Mouse (Mus musculus): Measurements from ENCODE around the gene Anks3. TPM values are rescaled to one million over a fixed set of nuclear protein-coding genes. Genes with fewer than 3 reads are reported as not detected.
A peak's percentile ranks its signal among the peaks of the same experiment; 100 is the strongest.

Anks3 gene
- polyA plus RNA-seq, 1 experiment: 12.0 TPM

GRCm38 (mm10) chr16:4979755-4980380, 15.9 kb upstream of the Anks3 start:
- no peaks in the 10 kb centered on the region for H3K4me1 ChIP-seq (ENCODE audit: control insufficient read depth, insufficient read depth, insufficient read length, low read length)
- H3K27ac ChIP-seq (replicated peaks; ENCODE audit: low read depth, low read length): no peak overlapping the region
- no peak overlapping the region for H3K4me3 ChIP-seq (ENCODE audit: insufficient read depth, low read depth, low read length)

- Histone ChIP-seq H3K4me1 (ENCODE audit: control insufficient read depth, insufficient read depth, insufficient read length, low read length) (no peaks in the 10 kb centered on the region), H3K27ac (replicated peaks; ENCODE audit: low read depth, low read length) (no peak overlapping the region), H3K4me3 (ENCODE audit: insufficient read depth, low read depth, low read length) (no peak overlapping the region)
Measured at GRCm38 (mm10) chr16:4978275-4979051, 14.5 kb upstream of the Anks3 start.

- no peak overlapping the region for H3K4me3 ChIP-seq (ENCODE audit: insufficient read depth, low read depth, low read length)
- 0 out of 2 replicates have a peak, but pooled peaks cover 3% of the 10 kb centered on the region for H3K4me1 ChIP-seq (ENCODE audit: control insufficient read depth, insufficient read depth, insufficient read length, low read length)
- H3K27ac ChIP-seq (replicated peaks; ENCODE audit: low read depth, low read length): no peak overlapping the region
Measured at GRCm38 (mm10) chr16:4976180-4976579, 12.2 kb upstream of the Anks3 start.

- Histone ChIP-seq H3K4me3 (ENCODE audit: insufficient read depth, low read depth, low read length) (no peak overlapping the region), H3K27ac (replicated peaks; ENCODE audit: low read depth, low read length) (no peak overlapping the region), H3K4me1 (ENCODE audit: control insufficient read depth, insufficient read depth, insufficient read length, low read length) (0 out of 2 replicates have a peak, but pooled peaks cover 3% of the 10 kb centered on the region)
Measured at GRCm38 (mm10) chr16:4974521-4974920, 10.5 kb upstream of the Anks3 start.

GRCm38 (mm10) chr16:4971626-4972025, 7.6 kb upstream of the Anks3 start:
- no peak overlapping the region for H3K4me3 ChIP-seq (ENCODE audit: insufficient read depth, low read depth, low read length)
- H3K4me1 ChIP-seq (ENCODE audit: control insufficient read depth, insufficient read depth, insufficient read length, low read length): 0 out of 2 replicates have a peak, but pooled peaks cover 3% of the 10 kb centered on the region
- H3K27ac ChIP-seq (replicated peaks; ENCODE audit: low read depth, low read length): no peak overlapping the region

GRCm38 (mm10) chr16:4969055-4969843, 5.2 kb upstream of the Anks3 start:
- no peak overlapping the region for H3K4me3 ChIP-seq (ENCODE audit: insufficient read depth, low read depth, low read length)

GRCm38 (mm10) chr16:4968426-4968825, 4.4 kb upstream of the Anks3 start:
- Histone ChIP-seq H3K4me3 (ENCODE audit: insufficient read depth, low read depth, low read length) (no peak overlapping the region), H3K27ac (replicated peaks; ENCODE audit: low read depth, low read length) (no peak overlapping the region), H3K4me1 (ENCODE audit: control insufficient read depth, insufficient read depth, insufficient read length, low read length) (peaks cover 4% of the 10 kb centered on the region)

More at GRCm38 (mm10) chr16:4969055-4969843, 5.2 kb upstream of the Anks3 start:
- H3K27ac ChIP-seq (replicated peaks; ENCODE audit: low read depth, low read length): no peak overlapping the region
- H3K4me1 ChIP-seq (ENCODE audit: control insufficient read depth, insufficient read depth, insufficient read length, low read length): 0 out of 2 replicates have a peak, but pooled peaks cover 3% of the 10 kb centered on the region

GRCm38 (mm10) chr16:4965392-4966129, 1.6 kb upstream of the Anks3 start:
- Histone ChIP-seq H3K4me1 (ENCODE audit: control insufficient read depth, insufficient read depth, insufficient read length, low read length) (peaks cover 4% of the 10 kb centered on the region), H3K4me3 (ENCODE audit: insufficient read depth, low read depth, low read length) (no peak overlapping the region), H3K27ac (replicated peaks; ENCODE audit: low read depth, low read length) (no peak overlapping the region)

- Histone ChIP-seq H3K4me1 (ENCODE audit: control insufficient read depth, insufficient read depth, insufficient read length, low read length) (peaks cover 4% of the 10 kb centered on the region), H3K4me3 (ENCODE audit: insufficient read depth, low read depth, low read length) (peak overlapping the region; percentile 69), H3K27ac (replicated peaks; ENCODE audit: low read depth, low read length) (peak overlapping the region; percentile 46)
Measured at GRCm38 (mm10) chr16:4964731-4965391, 856 bp upstream of the Anks3 start.

- Histone ChIP-seq H3K4me1 (ENCODE audit: control insufficient read depth, insufficient read depth, insufficient read length, low read length) (peaks cover 4% of the 10 kb centered on the region), H3K27ac (replicated peaks; ENCODE audit: low read depth, low read length) (no peak overlapping the region), H3K4me3 (ENCODE audit: insufficient read depth, low read depth, low read length) (peak overlapping the region; percentile 69)
Measured at GRCm38 (mm10) chr16:4963346-4963745, 659 bp downstream of the Anks3 start.

GRCm38 (mm10) chr16:4960260-4960659, 3.7 kb downstream of the Anks3 start:
- Histone ChIP-seq H3K4me3 (ENCODE audit: insufficient read depth, low read depth, low read length) (no peak overlapping the region), H3K27ac (replicated peaks; ENCODE audit: low read depth, low read length) (no peak overlapping the region), H3K4me1 (ENCODE audit: control insufficient read depth, insufficient read depth, insufficient read length, low read length) (peaks cover 4% of the 10 kb centered on the region)

- no peaks in the 10 kb centered on the region; the same call in 1 of the 2 replicates for H3K4me1 ChIP-seq (ENCODE audit: control insufficient read depth, insufficient read depth, insufficient read length, low read length)
- no peak overlapping the region for H3K27ac ChIP-seq (replicated peaks; ENCODE audit: low read depth, low read length)
- no peak overlapping the region for H3K4me3 ChIP-seq (ENCODE audit: insufficient read depth, low read depth, low read length)
Measured at GRCm38 (mm10) chr16:4957446-4957845, 6.6 kb downstream of the Anks3 start.

GRCm38 (mm10) chr16:4956609-4957008, 7.4 kb downstream of the Anks3 start:
- Histone ChIP-seq H3K4me3 (ENCODE audit: insufficient read depth, low read depth, low read length) (no peak overlapping the region), H3K27ac (replicated peaks; ENCODE audit: low read depth, low read length) (no peak overlapping the region), H3K4me1 (ENCODE audit: control insufficient read depth, insufficient read depth, insufficient read length, low read length) (no peaks in the 10 kb centered on the region)

- H3K27ac ChIP-seq (replicated peaks; ENCODE audit: low read depth, low read length): no peak overlapping the region
- H3K4me1 ChIP-seq (ENCODE audit: control insufficient read depth, insufficient read depth, insufficient read length, low read length): no peaks in the 10 kb centered on the region
- no peak overlapping the region for H3K4me3 ChIP-seq (ENCODE audit: insufficient read depth, low read depth, low read length)
Measured at GRCm38 (mm10) chr16:4947378-4947777, 16.6 kb downstream of the Anks3 start.

All from brown adipose tissue, adult 24 weeks (tissue).